Mouse (Mus musculus): ENCODE measurements around the gene Med13l. TPM values are rescaled to one million over a fixed set of nuclear protein-coding genes. Genes with fewer than 3 reads are reported as not detected.

The Med13l gene
- polyA plus RNA-seq, 1 experiment from 2014 or later = 5.9 TPM

GRCm38 (mm10) chr5:118529241-118529640 lies 31.2 kb upstream of the Med13l start:
- no peaks in the 10 kb centered on the region for H3K4me1 ChIP-seq (ENCODE audit: insufficient read depth)
- no peak overlapping the region for H3K4me2 ChIP-seq (ENCODE audit: low read depth, low read length)
- H3K9ac ChIP-seq (replicated peaks) = no peak overlapping the region
- H3K27ac ChIP-seq (ENCODE audit: low read depth) = no peak overlapping the region
- no peaks in the 10 kb centered on the region for H3K9me3 ChIP-seq (ENCODE audit: low read length)
- ATAC-seq (no peak), DNase-seq (no peak)
- no peak overlapping the region for H3K4me3 ChIP-seq (ENCODE audit: low read depth, low read length)
- 0 out of 2 replicates have a peak, but pooled peaks cover 6% of the 10 kb centered on the region for H3K27me3 ChIP-seq (ENCODE audit: insufficient read depth, low read length)
- 74% methylated on average over 7 of the region's 7 CpGs for WGBS (ENCODE audit: insufficient replicate concordance)
- H3K36me3 ChIP-seq (replicated peaks; ENCODE audit: insufficient read depth, low read length) = no peaks in the 10 kb centered on the region
- TF ChIP-seq CTCF (IDR thresholded peaks at IDR 0.05; ENCODE audit: low read depth) (no peak), EP300 (IDR thresholded peaks at IDR 0.05; ENCODE audit: low read depth) (no peak)

GRCm38 (mm10) chr5:118532125-118532524 lies 28.4 kb upstream of the Med13l start:
- no peaks in the 10 kb centered on the region for H3K36me3 ChIP-seq (replicated peaks; ENCODE audit: insufficient read depth, low read length)
- ATAC-seq (no peak), DNase-seq (no peak)
- H3K9ac ChIP-seq (replicated peaks) = no peak overlapping the region
- H3K27ac ChIP-seq (ENCODE audit: low read depth) = no peak overlapping the region
- WGBS (ENCODE audit: insufficient replicate concordance) = 48% methylated on average over 13 of the region's 13 CpGs
- no peak overlapping the region for H3K4me2 ChIP-seq (ENCODE audit: low read depth, low read length)
- H3K9me3 ChIP-seq (ENCODE audit: low read length) = no peaks in the 10 kb centered on the region
- 0 out of 2 replicates have a peak, but pooled peaks cover 6% of the 10 kb centered on the region for H3K27me3 ChIP-seq (ENCODE audit: insufficient read depth, low read length)
- no peak overlapping the region for H3K4me3 ChIP-seq (ENCODE audit: low read depth, low read length)
- TF ChIP-seq EP300 (IDR thresholded peaks at IDR 0.05; ENCODE audit: low read depth) (no peak), CTCF (IDR thresholded peaks at IDR 0.05; ENCODE audit: low read depth) (no peak)
- no peaks in the 10 kb centered on the region for H3K4me1 ChIP-seq (ENCODE audit: insufficient read depth)

- no peak for ATAC-seq
- Histone ChIP-seq H3K4me2 (ENCODE audit: low read depth, low read length) (no peak overlapping the region), H3K27me3 (ENCODE audit: insufficient read depth, low read length) (0 out of 2 replicates have a peak, but pooled peaks cover 6% of the 10 kb centered on the region), H3K9ac (replicated peaks) (no peak overlapping the region), H3K4me1 (ENCODE audit: insufficient read depth) (no peaks in the 10 kb centered on the region), H3K36me3 (replicated peaks; ENCODE audit: insufficient read depth, low read length) (no peaks in the 10 kb centered on the region), H3K9me3 (ENCODE audit: low read length) (no peaks in the 10 kb centered on the region), H3K27ac (ENCODE audit: low read depth) (no peak overlapping the region), H3K4me3 (ENCODE audit: low read depth, low read length) (no peak overlapping the region)
- DNase-seq = no peak
- WGBS (ENCODE audit: insufficient replicate concordance) = 57% methylated on average over 14 of the region's 15 CpGs
- no peak for TF ChIP-seq EP300 (IDR thresholded peaks at IDR 0.05; ENCODE audit: low read depth)
- no peak for TF ChIP-seq CTCF (IDR thresholded peaks at IDR 0.05; ENCODE audit: low read depth)
These were observed 27.8 kb upstream of the Med13l start for GRCm38 (mm10) chr5:118532659-118533058.

- H3K4me2 ChIP-seq (ENCODE audit: low read depth, low read length) = no peak overlapping the region
- H3K4me3 ChIP-seq (ENCODE audit: low read depth, low read length) = no peak overlapping the region
- no peak for DNase-seq
- H3K4me1 ChIP-seq (ENCODE audit: insufficient read depth) = no peaks in the 10 kb centered on the region
- ATAC-seq = no peak
- H3K9me3 ChIP-seq (ENCODE audit: low read length) = no peaks in the 10 kb centered on the region
- no peak overlapping the region for H3K9ac ChIP-seq (replicated peaks)
- 73% methylated on average over 9 of the region's 9 CpGs for WGBS (ENCODE audit: insufficient replicate concordance)
- TF ChIP-seq CTCF (IDR thresholded peaks at IDR 0.05; ENCODE audit: low read depth) = no peak
- no peak for TF ChIP-seq EP300 (IDR thresholded peaks at IDR 0.05; ENCODE audit: low read depth)
- H3K27ac ChIP-seq (ENCODE audit: low read depth) = no peak overlapping the region
- 0 out of 2 replicates have a peak, but pooled peaks cover 4% of the 10 kb centered on the region for H3K27me3 ChIP-seq (ENCODE audit: insufficient read depth, low read length)
- H3K36me3 ChIP-seq (replicated peaks; ENCODE audit: insufficient read depth, low read length) = no peaks in the 10 kb centered on the region
These were observed 26.0 kb upstream of the Med13l start for GRCm38 (mm10) chr5:118534407-118534921.

- Histone ChIP-seq H3K9ac (replicated peaks) (no peak overlapping the region), H3K27ac (ENCODE audit: low read depth) (no peak overlapping the region), H3K27me3 (ENCODE audit: insufficient read depth, low read length) (0 out of 2 replicates have a peak, but pooled peaks cover 4% of the 10 kb centered on the region), H3K4me2 (ENCODE audit: low read depth, low read length) (no peak overlapping the region), H3K9me3 (ENCODE audit: low read length) (no peaks in the 10 kb centered on the region), H3K4me1 (ENCODE audit: insufficient read depth) (no peaks in the 10 kb centered on the region), H3K36me3 (replicated peaks; ENCODE audit: insufficient read depth, low read length) (no peaks in the 10 kb centered on the region), H3K4me3 (ENCODE audit: low read depth, low read length) (no peak overlapping the region)
- 46% methylated on average over 8 of the region's 8 CpGs for WGBS (ENCODE audit: insufficient replicate concordance)
- DNase-seq = no peak
- no peak for ATAC-seq
- TF ChIP-seq CTCF (IDR thresholded peaks at IDR 0.05; ENCODE audit: low read depth) = no peak
- TF ChIP-seq EP300 (IDR thresholded peaks at IDR 0.05; ENCODE audit: low read depth) = no peak
These were observed 25.3 kb upstream of the Med13l start for GRCm38 (mm10) chr5:118535130-118535529.

GRCm38 (mm10) chr5:118538487-118538886 lies 22.0 kb upstream of the Med13l start:
- no peak overlapping the region for H3K4me3 ChIP-seq (ENCODE audit: low read depth, low read length)
- ATAC-seq (no peak), DNase-seq (no peak)
- H3K4me2 ChIP-seq (ENCODE audit: low read depth, low read length) = no peak overlapping the region
- no peak overlapping the region for H3K27ac ChIP-seq (ENCODE audit: low read depth)
- no peaks in the 10 kb centered on the region for H3K4me1 ChIP-seq (ENCODE audit: insufficient read depth)
- no peaks in the 10 kb centered on the region for H3K9me3 ChIP-seq (ENCODE audit: low read length)
- TF ChIP-seq EP300 (IDR thresholded peaks at IDR 0.05; ENCODE audit: low read depth) (no peak), CTCF (IDR thresholded peaks at IDR 0.05; ENCODE audit: low read depth) (no peak)
- H3K9ac ChIP-seq (replicated peaks) = no peak overlapping the region
- H3K36me3 ChIP-seq (replicated peaks; ENCODE audit: insufficient read depth, low read length) = no peaks in the 10 kb centered on the region
- no peaks in the 10 kb centered on the region for H3K27me3 ChIP-seq (ENCODE audit: insufficient read depth, low read length)
- 70% methylated on average over 5 of the region's 5 CpGs for WGBS (ENCODE audit: insufficient replicate concordance)
